Mouse (Mus musculus): ENCODE measurements around the gene Errfi1. TPM values are rescaled to one million over a fixed set of nuclear protein-coding genes. Genes with fewer than 3 reads are reported as not detected.
A peak's percentile ranks its signal among the peaks of the same experiment; 100 is the strongest.

Errfi1 gene
- polyA plus RNA-seq, 1 experiment from 2014 or later = 30.6 TPM

DNA sequence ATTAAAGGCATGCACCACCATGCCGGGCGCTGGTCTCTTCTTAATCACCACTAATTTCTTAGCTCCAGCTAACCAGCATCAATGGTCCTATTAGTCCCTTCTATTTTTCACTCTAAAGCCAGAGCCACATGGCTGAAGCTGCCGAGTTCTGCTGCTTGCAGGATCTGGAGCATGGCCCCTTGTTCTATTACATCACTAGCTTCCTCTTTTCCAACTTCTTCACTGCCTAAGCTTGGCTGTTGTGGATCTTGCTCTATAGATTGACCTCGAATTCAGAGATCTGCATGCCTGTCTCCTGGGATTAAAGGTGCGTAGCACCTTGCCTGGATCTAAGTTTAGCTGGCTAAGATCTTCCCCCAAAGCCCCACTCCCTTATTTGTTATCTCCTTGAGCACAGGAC lies 28.9 kb downstream of the Errfi1 start:
- Histone ChIP-seq H3K9ac (ENCODE audit: low read length) (no peak overlapping the region), H3K27ac (replicated peaks) (no peak overlapping the region), H3K27me3 (ENCODE audit: control insufficient read depth, insufficient read depth, low read length) (no peaks in the 10 kb centered on the region), H3K4me3 (ENCODE audit: low read depth, low read length) (no peak overlapping the region), H3K9me3 (ENCODE audit: control insufficient read depth, low read length) (peaks cover 16% of the 10 kb centered on the region), H3K4me1 (replicated peaks; ENCODE audit: control insufficient read depth, insufficient read depth) (no peaks in the 10 kb centered on the region), H3K36me3 (ENCODE audit: control insufficient read depth, insufficient read depth, low read length) (no peaks in the 10 kb centered on the region), H3K4me2 (replicated peaks; ENCODE audit: low read depth) (no peak overlapping the region)
- WGBS = 84% methylated on average over 5 of the region's 5 CpGs
- TF ChIP-seq CTCF (IDR thresholded peaks at IDR 0.05; ENCODE audit: low read depth) (no peak), EP300 (optimal IDR thresholded peaks at IDR 0.05) (no peak)
- DNase-seq (ENCODE audit: low spot score) = no peak
- ATAC-seq (ENCODE audit: low FRiP score, low TSS enrichment) = no peak

- ATAC-seq (ENCODE audit: low FRiP score, low TSS enrichment) (no peak), DNase-seq (ENCODE audit: low spot score) (no peak)
- no peak overlapping the region for H3K4me3 ChIP-seq (ENCODE audit: low read depth, low read length)
- 83% methylated on average over 5 of the region's 5 CpGs for WGBS
- no peak overlapping the region for H3K4me2 ChIP-seq (replicated peaks; ENCODE audit: low read depth)
- H3K27ac ChIP-seq (replicated peaks) = no peak overlapping the region
- no peaks in the 10 kb centered on the region for H3K9me3 ChIP-seq (ENCODE audit: control insufficient read depth, low read length)
- TF ChIP-seq CTCF (IDR thresholded peaks at IDR 0.05; ENCODE audit: low read depth) (no peak), EP300 (optimal IDR thresholded peaks at IDR 0.05) (no peak)
- peaks cover 4% of the 10 kb centered on the region; the same call in 1 of the 2 replicates for H3K4me1 ChIP-seq (replicated peaks; ENCODE audit: control insufficient read depth, insufficient read depth)
- H3K36me3 ChIP-seq (ENCODE audit: control insufficient read depth, insufficient read depth, low read length) = no peaks in the 10 kb centered on the region
- H3K27me3 ChIP-seq (ENCODE audit: control insufficient read depth, insufficient read depth, low read length) = no peaks in the 10 kb centered on the region
- H3K9ac ChIP-seq (ENCODE audit: low read length) = no peak overlapping the region
Measured at GRCm38 (mm10) chr4:150887903-150888302, 34.2 kb downstream of the Errfi1 start.

DNA sequence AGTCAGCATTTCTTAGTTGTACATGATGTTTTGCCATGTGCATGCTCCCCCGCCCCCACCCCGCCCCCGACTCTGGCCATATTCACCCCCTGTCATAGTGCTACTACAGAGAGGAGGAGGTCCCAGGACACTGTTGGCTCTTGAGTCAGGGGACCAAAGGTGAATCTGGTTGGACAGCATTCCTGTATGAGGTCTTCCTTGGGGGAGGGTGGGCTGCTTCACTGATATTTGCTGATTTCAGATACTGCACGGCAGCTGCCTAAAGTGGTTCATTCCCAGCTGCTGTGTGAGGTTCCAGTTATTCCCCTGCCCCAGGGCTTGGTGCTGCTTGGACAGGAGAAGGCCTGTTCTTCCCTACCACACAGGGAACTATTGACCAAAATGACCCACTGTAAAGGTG lies 34.8 kb downstream of the Errfi1 start:
- H3K4me1 ChIP-seq (replicated peaks; ENCODE audit: control insufficient read depth, insufficient read depth) = peaks cover 4% of the 10 kb centered on the region; the same call in 1 of the 2 replicates
- WGBS = 48% methylated on average over 4 of the region's 4 CpGs
- H3K4me3 ChIP-seq (ENCODE audit: low read depth, low read length) = no peak overlapping the region
- no peaks in the 10 kb centered on the region for H3K9me3 ChIP-seq (ENCODE audit: control insufficient read depth, low read length)
- H3K27ac ChIP-seq (replicated peaks) = no peak overlapping the region
- H3K9ac ChIP-seq (ENCODE audit: low read length) = no peak overlapping the region
- H3K4me2 ChIP-seq (replicated peaks; ENCODE audit: low read depth) = no peak overlapping the region
- no peaks in the 10 kb centered on the region for H3K27me3 ChIP-seq (ENCODE audit: control insufficient read depth, insufficient read depth, low read length)
- TF ChIP-seq CTCF (IDR thresholded peaks at IDR 0.05; ENCODE audit: low read depth) (no peak), EP300 (optimal IDR thresholded peaks at IDR 0.05) (no peak)
- DNase-seq (ENCODE audit: low spot score) (no peak), ATAC-seq (ENCODE audit: low FRiP score, low TSS enrichment) (no peak)
- H3K36me3 ChIP-seq (ENCODE audit: control insufficient read depth, insufficient read depth, low read length) = no peaks in the 10 kb centered on the region

GRCm38 (mm10) chr4:150889273-150889954 lies 35.7 kb downstream of the Errfi1 start:
- TF ChIP-seq CTCF (IDR thresholded peaks at IDR 0.05; ENCODE audit: low read depth) (peak; percentile 41), EP300 (optimal IDR thresholded peaks at IDR 0.05) (no peak)
- H3K9ac ChIP-seq (ENCODE audit: low read length) = 0 out of 2 replicates have a peak overlapping the region, but pooled peaks have one; percentile 18
- ATAC-seq (ENCODE audit: low FRiP score, low TSS enrichment) (peak; percentile 54; the same call in 1 of the 2 replicates), DNase-seq (ENCODE audit: low spot score) (no peak)
- H3K27ac ChIP-seq (replicated peaks) = peak overlapping the region; percentile 67
- peaks cover 4% of the 10 kb centered on the region; the same call in 1 of the 2 replicates for H3K4me1 ChIP-seq (replicated peaks; ENCODE audit: control insufficient read depth, insufficient read depth)
- H3K36me3 ChIP-seq (ENCODE audit: control insufficient read depth, insufficient read depth, low read length) = no peaks in the 10 kb centered on the region
- WGBS = 31% methylated on average over 20 of the region's 20 CpGs
- no peaks in the 10 kb centered on the region for H3K27me3 ChIP-seq (ENCODE audit: control insufficient read depth, insufficient read depth, low read length)
- no peaks in the 10 kb centered on the region for H3K9me3 ChIP-seq (ENCODE audit: control insufficient read depth, low read length)
- peak overlapping the region; percentile 51 for H3K4me2 ChIP-seq (replicated peaks; ENCODE audit: low read depth)
- H3K4me3 ChIP-seq (ENCODE audit: low read depth, low read length) = no peak overlapping the region

DNA sequence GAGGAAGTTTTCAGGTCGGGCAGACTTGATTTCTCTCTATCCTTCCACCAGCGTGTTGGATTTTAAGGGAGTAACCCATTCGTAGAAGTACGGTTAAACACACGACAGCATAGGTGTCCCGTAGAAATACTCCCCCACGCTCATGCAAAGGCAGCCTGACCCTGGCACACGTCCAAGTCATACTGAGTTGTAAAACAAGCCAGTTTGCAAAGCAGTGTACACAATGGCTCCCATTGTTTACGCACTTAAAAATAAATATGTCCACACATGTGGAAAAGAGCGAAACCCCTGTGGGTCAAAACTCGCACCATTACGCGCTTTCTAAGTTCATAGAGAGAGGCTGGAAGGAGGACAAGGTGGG lies 36.2 kb downstream of the Errfi1 start:
- TF ChIP-seq CTCF (IDR thresholded peaks at IDR 0.05; ENCODE audit: low read depth) = no peak
- no peak for TF ChIP-seq EP300 (optimal IDR thresholded peaks at IDR 0.05)
- WGBS = 22% methylated on average over 13 of the region's 13 CpGs
- no peaks in the 10 kb centered on the region for H3K9me3 ChIP-seq (ENCODE audit: control insufficient read depth, low read length)
- H3K4me2 ChIP-seq (replicated peaks; ENCODE audit: low read depth) = peak overlapping the region; percentile 51
- peak; percentile 82; the same call in 1 of the 2 replicates for ATAC-seq (ENCODE audit: low FRiP score, low TSS enrichment)
- no peaks in the 10 kb centered on the region for H3K36me3 ChIP-seq (ENCODE audit: control insufficient read depth, insufficient read depth, low read length)
- no peaks in the 10 kb centered on the region for H3K27me3 ChIP-seq (ENCODE audit: control insufficient read depth, insufficient read depth, low read length)
- H3K4me1 ChIP-seq (replicated peaks; ENCODE audit: control insufficient read depth, insufficient read depth) = peaks cover 4% of the 10 kb centered on the region; the same call in 1 of the 2 replicates
- no peak overlapping the region for H3K4me3 ChIP-seq (ENCODE audit: low read depth, low read length)
- 0 out of 2 replicates have a peak overlapping the region, but pooled peaks have one; percentile 18 for H3K9ac ChIP-seq (ENCODE audit: low read length)
- peak; percentile 86 for DNase-seq (ENCODE audit: low spot score)
- H3K27ac ChIP-seq (replicated peaks) = peak overlapping the region; percentile 67; the same call in 1 of the 2 replicates

DNA sequence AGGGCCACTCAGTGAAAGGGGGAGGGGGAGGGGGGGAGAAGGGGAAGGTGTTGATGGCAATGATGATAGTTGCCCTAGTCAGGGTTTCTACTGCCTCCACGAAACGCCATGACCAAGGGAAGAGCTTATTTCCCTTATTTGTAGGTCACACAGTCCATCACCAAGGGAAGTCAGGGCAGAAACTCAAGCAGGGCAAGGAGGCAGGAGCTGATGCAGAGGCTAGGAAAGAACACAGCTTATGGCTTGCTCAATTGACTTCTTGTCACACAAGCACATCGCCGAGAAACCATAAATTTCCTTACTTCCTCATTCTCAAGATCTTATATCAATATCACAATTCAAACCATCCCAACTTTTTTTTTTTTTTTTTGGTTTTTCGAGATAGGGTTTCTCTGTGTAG lies 37.6 kb downstream of the Errfi1 start:
- WGBS = 73% methylated on average over 5 of the region's 5 CpGs
- no peak for ATAC-seq (ENCODE audit: low FRiP score, low TSS enrichment)

More for the DNA sequence above, 37.6 kb downstream of the Errfi1 start:
- no peaks in the 10 kb centered on the region for H3K9me3 ChIP-seq (ENCODE audit: control insufficient read depth, low read length)
- DNase-seq (ENCODE audit: low spot score) = no peak
- no peak for TF ChIP-seq EP300 (optimal IDR thresholded peaks at IDR 0.05)
- H3K27me3 ChIP-seq (ENCODE audit: control insufficient read depth, insufficient read depth, low read length) = no peaks in the 10 kb centered on the region
- H3K4me1 ChIP-seq (replicated peaks; ENCODE audit: control insufficient read depth, insufficient read depth) = peaks cover 4% of the 10 kb centered on the region; the same call in 1 of the 2 replicates
- H3K36me3 ChIP-seq (ENCODE audit: control insufficient read depth, insufficient read depth, low read length) = no peaks in the 10 kb centered on the region
- H3K27ac ChIP-seq (replicated peaks) = no peak overlapping the region
- H3K9ac ChIP-seq (ENCODE audit: low read length) = no peak overlapping the region
- H3K4me3 ChIP-seq (ENCODE audit: low read depth, low read length) = no peak overlapping the region
- H3K4me2 ChIP-seq (replicated peaks; ENCODE audit: low read depth) = no peak overlapping the region

Measured in stomach, postnatal 0 days (tissue).